Mouse (Mus musculus) CH12.LX (cell line): ENCODE results near the gene Zfand6.

Experiments
- CTCF ChIP-seq, 2 experiments: IDR thresholded peaks in 1 of 2; conservative IDR thresholded peaks in 1 of 2; 2 replicates each; pipeline ENCODE4 v1.5.1; 2011 to 2012; ENCODE audit warnings: low read depth in 2 of 2, low read length in 2 of 2, improper control_type of control experiment in 1 of 2, inconsistent platforms in 1 of 2, mild to moderate bottlenecking in 1 of 2, moderate library complexity in 1 of 2
- EP300 ChIP-seq: IDR thresholded peaks from 2 replicates; pipeline ENCODE4 v1.6.1; 2011; ENCODE audit warnings: low read length, improper control_type of control experiment
- GABPA ChIP-seq: IDR thresholded peaks from 2 replicates; pipeline ENCODE4 v1.6.1; 2012; ENCODE audit warnings: low read depth, low read length, improper control_type of control experiment, inconsistent platforms; ENCODE audit not compliant: insufficient replicate concordance
- MAZ ChIP-seq: IDR thresholded peaks from 2 replicates; pipeline ENCODE4 v1.6.1; 2012; ENCODE audit warnings: low read depth, mild to moderate bottlenecking, inconsistent platforms, low read length, improper control_type of control experiment, moderate library complexity

- TF ChIP-seq EP300 (peak; percentile 39; the same call in 1 of the 2 replicates), GABPA (no peak), CTCF (conservative IDR thresholded peaks at IDR 0.05 in 1 of 2, IDR thresholded peaks at IDR 0.05 in 1 of 2; ENCODE audit: low read depth in 2 of 2, low read length in 2 of 2) (no peak), MAZ (no peak)
Measured at GRCm38 (mm10) chr7:84604501-84604900, 85.3 kb downstream of the Zfand6 start.
